In genomic region chr13:50966826-50967225, GRCm38 (mm10) we compare ENCODE assay signal across 23 mouse cellular contexts.
"Had no signal": no experiment of that assay in that cellular context is flagged by ENCODE, and none has a peak within 500 bp of the region (broad histone marks: within the 10 kb centered on the region; RNA-seq: fewer than 3 reads in every experiment).

No protein-coding gene starts in this region.

- H3K4me1 ChIP-seq: heart, embryonic 12.5 days; hindbrain, embryonic 15.5 days; kidney, embryonic 15.5 days; limb, embryonic 15.5 days; liver, embryonic 12.5 days had no signal

- H3K36me3 ChIP-seq: heart, embryonic 10.5 days; heart, embryonic 12.5 days; hindbrain, embryonic 13.5 days; hindbrain, embryonic 15.5 days; kidney, embryonic 15.5 days; limb, embryonic 13.5 days; limb, embryonic 15.5 days; liver, embryonic 12.5 days had no signal

- H3K27ac ChIP-seq: heart, embryonic 10.5 days; hindbrain, embryonic 13.5 days; hindbrain, embryonic 15.5 days; hindbrain, postnatal 0 days; kidney, embryonic 15.5 days; kidney, postnatal 0 days; limb, embryonic 13.5 days; limb, embryonic 15.5 days; liver, embryonic 12.5 days; liver, embryonic 14.5 days had no signal

- H3K4me3 ChIP-seq: heart, embryonic 10.5 days; heart, embryonic 12.5 days; hindbrain, embryonic 13.5 days; hindbrain, embryonic 15.5 days; kidney, embryonic 15.5 days; limb, embryonic 13.5 days; limb, embryonic 15.5 days; liver, embryonic 12.5 days had no signal

- DNase-seq: gastrocnemius, postnatal 14 days; gastrocnemius, postnatal 36 days; heart, adult 18-20 months; heart, postnatal 10 days; kidney, adult 11 months; kidney, adult 2 months; kidney, adult 9 months; kidney, postnatal 14 days; kidney, postnatal 36 days; layer of hippocampus, adult 9-11 months; layer of hippocampus, postnatal 36 days; left cerebral cortex, postnatal 4 days had no signal

- H3K27me3 ChIP-seq: heart, embryonic 12.5 days; hindbrain, embryonic 13.5 days; hindbrain, embryonic 15.5 days; kidney, embryonic 15.5 days; limb, embryonic 13.5 days; limb, embryonic 15.5 days; liver, embryonic 12.5 days had no signal

- H3K9me3 ChIP-seq: heart, embryonic 10.5 days; hindbrain, embryonic 13.5 days; hindbrain, embryonic 15.5 days; kidney, embryonic 15.5 days; limb, embryonic 15.5 days; liver, embryonic 12.5 days had no signal
